ENCODE assay signal across 8 mouse cellular contexts in genomic region chr17:88597222-88598055, GRCm38 (mm10). TPM values are rescaled to one million over a fixed set of nuclear protein-coding genes. Genes with fewer than 3 reads are reported as not detected.
DNase-seq lines count a peak whose midpoint lies in the region; ATAC-seq and TF ChIP-seq lines count a peak whose summit lies in the region.

Gene Ston1 (plus strand): TSS chr17:88597684.

- intact Hi-C loops in gastrocnemius, adult 2 months (cut with DNase I): loop anchor here (2.0 to 5.0 kb wide), 2 partner anchors 31 to 65 kb away; partner anchors contain the start of gene Ppp1r21

- H3K4me3 ChIP-seq in gastrocnemius, adult 2 months: peak within 1 kb of the TSS; percentile 82
- peak within 1 kb of the TSS; percentile 49 for H3K4me3 ChIP-seq in hindbrain, embryonic 16.5 days (ENCODE audit: low read length)
- H3K4me3 ChIP-seq in limb, embryonic 14.5 days (replicated peaks; ENCODE audit: low read length): peak within 1 kb of the TSS; percentile 70
- H3K4me3 ChIP-seq in midbrain, embryonic 16.5 days (ENCODE audit: low read depth, low read length): peak within 1 kb of the TSS; percentile 50

- TF ChIP-seq CTCF in gastrocnemius, adult 2 months (IDR thresholded peaks at IDR 0.05): no peak

- ATAC-seq in hindbrain, embryonic 16.5 days: peak; percentile 88
- peak; percentile 88 for ATAC-seq in limb, embryonic 14.5 days (ENCODE audit: low FRiP score, low read depth)
- ATAC-seq in midbrain, embryonic 16.5 days: peak; percentile 90

- DNase-seq in spleen, postnatal 14 days (ENCODE audit: low spot score in 2 of 2): peak; percentile 37 to 39
- DNase-seq in spleen, postnatal 10 days (ENCODE audit: low spot score in 2 of 2): no peak
- DNase-seq in cerebellum, adult 8-10 months: peak; percentile 43
- peak; percentile 84 for DNase-seq in gastrocnemius, adult 2 months
- peak; percentile 87 for DNase-seq in limb, embryonic 14.5 days (ENCODE audit: low spot score)
- DNase-seq in urinary bladder, adult 18-20 months (ENCODE audit: low spot score in 2 of 2): peak; percentile 55 to 61

- peak within 1 kb of the TSS; percentile 68 for H3K9ac ChIP-seq in hindbrain, embryonic 16.5 days (ENCODE audit: low read depth, low read length)
- H3K9ac ChIP-seq in limb, embryonic 14.5 days (ENCODE audit: low read depth, low read length, severe bottlenecking): peak within 1 kb of the TSS; percentile 82
- H3K9ac ChIP-seq in midbrain, embryonic 16.5 days (ENCODE audit: low read depth, low read length): peak within 1 kb of the TSS; percentile 67

- WGBS in hindbrain, embryonic 16.5 days: under 1% methylated on average over 35 of the region's 41 CpGs
- under 1% methylated on average over 39 of the region's 41 CpGs for WGBS in limb, embryonic 14.5 days
- under 1% methylated on average over 40 of the region's 41 CpGs for WGBS in midbrain, embryonic 16.5 days

- H3K27me3 ChIP-seq in hindbrain, embryonic 16.5 days (replicated peaks; ENCODE audit: control insufficient read depth, insufficient read depth, low read length): no peaks in the 10 kb centered on the region
- H3K27me3 ChIP-seq in limb, embryonic 14.5 days (ENCODE audit: control insufficient read depth, insufficient read depth, low read length): no peaks in the 10 kb centered on the region
- H3K27me3 ChIP-seq in midbrain, embryonic 16.5 days (ENCODE audit: control insufficient read depth, insufficient read depth, low read depth, low read length): no peaks in the 10 kb centered on the region

- no peaks in the 10 kb centered on the region for H3K36me3 ChIP-seq in hindbrain, embryonic 16.5 days (ENCODE audit: control insufficient read depth, insufficient read depth, low read length)
- no peaks in the 10 kb centered on the region for H3K36me3 ChIP-seq in limb, embryonic 14.5 days (ENCODE audit: control insufficient read depth, insufficient read depth, low read length)
- H3K36me3 ChIP-seq in midbrain, embryonic 16.5 days (ENCODE audit: control insufficient read depth, insufficient read depth, low read length): no peaks in the 10 kb centered on the region

- peak within 1 kb of the TSS; percentile 89 for H3K27ac ChIP-seq in gastrocnemius, adult 2 months
- H3K27ac ChIP-seq in hindbrain, embryonic 16.5 days (ENCODE audit: low read depth, low read length): peak within 1 kb of the TSS; percentile 70
- peak within 1 kb of the TSS; percentile 90 for H3K27ac ChIP-seq in limb, embryonic 14.5 days (replicated peaks; ENCODE audit: low read depth, low read length)
- peak within 1 kb of the TSS; percentile 53; the same call in 1 of the 2 replicates for H3K27ac ChIP-seq in midbrain, embryonic 16.5 days (ENCODE audit: low read length)

- no peaks in the 10 kb centered on the region for H3K9me3 ChIP-seq in hindbrain, embryonic 16.5 days (ENCODE audit: control insufficient read depth, low read length)
- no peaks in the 10 kb centered on the region for H3K9me3 ChIP-seq in limb, embryonic 14.5 days (ENCODE audit: control insufficient read depth, low read length)
- no peaks in the 10 kb centered on the region for H3K9me3 ChIP-seq in midbrain, embryonic 16.5 days (replicated peaks; ENCODE audit: control insufficient read depth, low read length, poor library complexity, severe bottlenecking)

- no peak for TF ChIP-seq POLR2A in limb, embryonic 14.5 days (IDR thresholded peaks at IDR 0.05; ENCODE audit: borderline replicate concordance, extremely low read depth, insufficient read depth, insufficient read length)

- H3K4me1 ChIP-seq in hindbrain, embryonic 16.5 days (ENCODE audit: control insufficient read depth, insufficient read depth, low read depth, low read length): peaks cover 2% of the 10 kb centered on the region; the same call in 1 of the 2 replicates
- H3K4me1 ChIP-seq in limb, embryonic 14.5 days (ENCODE audit: control insufficient read depth, insufficient read depth, low read length): peaks cover 24% of the 10 kb centered on the region
- H3K4me1 ChIP-seq in midbrain, embryonic 16.5 days (ENCODE audit: control insufficient read depth, insufficient read depth, low read length): peaks cover 9% of the 10 kb centered on the region

- H3K4me2 ChIP-seq in hindbrain, embryonic 16.5 days (ENCODE audit: low read length): peak within 1 kb of the TSS; percentile 77
- H3K4me2 ChIP-seq in limb, embryonic 14.5 days (replicated peaks; ENCODE audit: low read depth, low read length, severe bottlenecking): peak within 1 kb of the TSS; percentile 85
- H3K4me2 ChIP-seq in midbrain, embryonic 16.5 days (ENCODE audit: low read length): peak within 1 kb of the TSS; percentile 86

RNA-seq across cellular contexts. Expression of gene Ston1, which starts in this region (rescaled TPM):
- 10 to 100 TPM in 1 of 2 experiments, 1 to 10 TPM in 1; 5.4 to 14.2 TPM for total RNA-seq in gastrocnemius, adult 2 months (2021)
- 1.7 and 2.1 TPM in 2 replicates for polyA plus RNA-seq in hindbrain, embryonic 16.5 days (2015; fragmentation: Nextera tagmentation; extraction: Ambion mirVana)
- 34.8 and 34.9 TPM in 2 replicates for polyA plus RNA-seq in limb, embryonic 14.5 days (2012; rRNA removed)
- 11.3 and 16.2 TPM in 2 replicates for polyA plus RNA-seq in limb, embryonic 14.5 days (2014; fragmentation: Nextera tagmentation; extraction: Ambion mirVana)
- 1.0 and 1.7 TPM in 2 replicates for polyA plus RNA-seq in midbrain, embryonic 16.5 days (2015; fragmentation: Nextera tagmentation; extraction: Ambion mirVana)

Comparison
In these comparisons a context has a peak if more than half of its experiments do, and no peak if none do; other contexts are left out.
1. DNase-seq: peak in spleen, postnatal 14 days (2 of 2), cerebellum, adult 8-10 months (single experiment), gastrocnemius, adult 2 months (single experiment), limb, embryonic 14.5 days (single experiment) and urinary bladder, adult 18-20 months (2 of 2); none in spleen, postnatal 10 days (0 of 2).
2. Peak in every context shown above with its lines, with median percentiles within 50 percentile points of each other: H3K27ac ChIP-seq, H3K4me3 ChIP-seq, ATAC-seq, H3K4me2 ChIP-seq and H3K9ac ChIP-seq.